Mouse (Mus musculus): Measurements from ENCODE around the gene Pam.
"Not testable (repeated sequence)": the region's sequence is repeated elsewhere in the genome, so short reads cannot be mapped to it uniquely, and the experiment has no call there.

Pam gene

DNA sequence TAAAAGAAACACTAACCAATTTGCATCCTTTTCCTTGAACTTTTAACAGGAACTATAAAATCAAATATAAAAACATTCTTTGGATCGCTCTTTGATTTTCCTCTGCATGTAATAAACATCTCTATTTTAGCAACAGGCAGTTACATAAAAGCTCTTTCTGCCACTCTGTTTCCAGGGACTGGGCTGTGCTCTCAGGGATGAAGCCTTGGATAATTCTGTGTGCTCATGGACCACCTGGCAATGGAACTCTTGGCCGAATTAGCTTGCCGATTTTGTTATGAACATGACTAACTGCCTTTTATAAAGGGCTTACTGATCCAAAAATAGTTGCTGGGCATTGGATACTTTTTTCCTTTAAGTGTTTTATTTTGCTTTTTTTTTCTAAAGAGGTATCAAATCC lies 134.8 kb downstream of the Pam start:
- DNase-seq = no peak

DNA sequence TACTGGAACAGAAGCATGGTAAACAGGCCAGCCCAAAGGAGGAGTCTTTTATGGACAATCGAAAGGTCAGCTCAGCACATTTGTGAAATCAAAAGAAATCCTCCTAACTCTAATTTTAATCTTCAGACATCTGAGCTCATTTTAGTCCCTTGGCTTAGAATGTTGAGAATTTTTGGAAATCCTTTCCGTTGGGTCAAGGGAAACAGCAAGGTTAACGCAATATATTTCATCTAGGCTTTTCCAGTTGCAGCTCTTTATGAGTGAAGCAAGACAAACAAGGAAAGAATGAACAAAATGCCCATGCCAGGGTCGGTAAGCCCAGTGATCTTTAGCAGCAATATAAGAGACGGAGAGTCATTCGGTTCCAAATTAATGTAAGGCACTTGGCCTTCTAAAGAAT lies 135.3 kb downstream of the Pam start:
- no peak for DNase-seq

DNA sequence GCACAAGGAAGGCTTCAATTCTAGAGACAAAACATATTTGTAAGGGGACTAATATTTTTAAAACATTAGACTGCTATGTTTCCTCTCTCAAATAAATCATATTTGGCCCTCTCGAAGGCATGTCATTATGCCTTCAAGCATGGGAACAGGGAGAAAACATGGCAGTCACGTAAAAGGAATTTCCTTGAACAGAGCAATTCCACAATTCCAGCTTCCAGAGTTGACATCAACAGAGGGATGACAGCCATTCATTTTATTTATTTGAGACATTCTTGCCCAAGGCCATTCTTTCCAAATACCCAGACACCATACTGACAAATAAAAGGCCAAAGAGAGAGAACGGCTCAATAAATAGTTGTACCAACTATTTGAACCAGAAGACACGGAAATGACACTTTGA lies 136.7 kb downstream of the Pam start:
- no peak for DNase-seq

DNA sequence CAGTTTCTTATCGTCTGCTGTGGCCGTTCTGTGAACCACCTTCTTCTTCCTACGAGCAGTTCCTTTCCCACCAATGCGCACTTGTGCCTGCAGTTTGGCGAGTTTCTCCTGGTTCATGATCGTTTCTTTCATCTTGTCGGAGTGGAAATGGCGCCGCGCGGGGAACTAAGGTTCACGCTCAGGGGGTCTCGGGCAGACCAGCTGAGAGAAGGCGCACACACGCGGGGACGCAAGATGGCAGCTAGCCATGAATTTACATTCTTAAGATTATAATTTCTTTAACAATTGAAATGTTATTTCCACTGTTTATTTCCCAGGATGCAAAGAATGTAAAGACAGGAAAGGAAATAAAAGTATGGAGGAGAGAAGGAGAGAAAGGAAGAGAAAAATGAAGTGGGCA lies 146.2 kb downstream of the Pam start:
- not testable (repeated sequence) for DNase-seq

DNA sequence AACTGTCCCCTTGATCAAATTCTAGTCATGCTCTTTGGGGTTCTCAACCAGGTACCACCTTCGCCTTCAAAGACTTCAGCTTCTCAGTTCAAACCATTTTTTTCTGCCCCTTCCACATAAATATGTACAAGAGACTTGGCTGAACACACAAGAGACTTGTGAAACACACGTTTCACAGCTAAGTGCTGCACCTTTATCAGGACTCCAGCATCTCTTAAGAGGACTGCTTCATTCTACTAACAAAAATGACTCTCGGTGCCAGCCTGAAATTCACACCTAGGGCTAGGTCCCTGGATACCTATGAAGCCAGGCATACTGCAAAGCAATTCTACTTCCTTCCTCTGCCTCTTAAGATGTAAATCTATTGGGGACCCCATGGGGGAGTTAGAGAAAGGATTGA lies 148.3 kb downstream of the Pam start:
- DNase-seq = no peak

DNA sequence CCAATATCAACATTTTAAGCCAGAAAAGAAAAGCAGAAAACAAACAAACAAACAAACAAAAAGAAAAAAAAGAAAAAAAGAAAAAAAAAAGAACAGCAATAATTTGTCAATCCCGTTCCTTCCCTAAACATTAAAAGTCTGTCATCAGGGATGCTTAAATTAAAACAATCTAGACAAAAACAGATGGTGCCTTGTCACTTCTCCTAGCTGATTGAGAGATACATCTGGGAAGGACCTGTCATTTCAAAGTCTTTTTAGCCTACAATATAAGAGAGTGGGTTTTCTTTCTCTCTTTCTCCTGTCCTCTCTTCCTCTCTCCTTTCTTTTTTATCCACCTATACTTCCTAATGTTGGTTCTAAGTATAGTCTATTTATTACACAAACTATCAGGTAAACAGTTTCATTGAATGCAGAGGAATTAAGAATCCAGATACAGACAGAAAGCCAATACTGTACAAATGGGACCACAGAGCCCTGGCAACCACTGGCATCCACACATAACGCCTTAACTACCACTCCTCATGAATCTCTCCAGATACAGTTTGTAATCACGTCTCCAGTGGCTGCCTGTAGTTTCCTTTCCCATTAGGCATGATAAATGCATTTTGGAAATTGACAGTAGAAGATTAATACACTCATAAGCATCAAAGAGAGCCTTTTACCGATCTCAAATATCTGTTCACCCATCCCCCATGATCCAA lies 151.4 kb downstream of the Pam start:
- DNase-seq = no peak

DNA sequence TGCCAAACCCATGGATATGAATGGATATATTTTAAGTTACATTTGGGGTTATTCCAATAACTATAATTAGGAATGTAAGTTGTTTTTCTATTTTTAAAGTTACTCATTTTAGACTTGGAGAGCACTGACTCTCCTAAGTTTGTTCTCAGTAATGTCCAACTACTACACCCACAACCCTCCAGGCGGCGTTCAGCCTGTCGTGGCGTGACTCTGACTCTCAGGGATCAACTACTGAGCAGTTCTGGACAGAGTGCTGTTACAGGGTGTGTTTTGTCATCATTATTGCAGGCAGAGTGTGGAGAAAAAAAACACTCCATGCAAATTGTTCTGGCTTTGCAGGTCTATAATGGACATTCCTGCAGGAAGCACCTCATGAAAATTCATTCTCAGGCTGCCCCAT lies 152.0 kb downstream of the Pam start:
- no peak for DNase-seq

DNA sequence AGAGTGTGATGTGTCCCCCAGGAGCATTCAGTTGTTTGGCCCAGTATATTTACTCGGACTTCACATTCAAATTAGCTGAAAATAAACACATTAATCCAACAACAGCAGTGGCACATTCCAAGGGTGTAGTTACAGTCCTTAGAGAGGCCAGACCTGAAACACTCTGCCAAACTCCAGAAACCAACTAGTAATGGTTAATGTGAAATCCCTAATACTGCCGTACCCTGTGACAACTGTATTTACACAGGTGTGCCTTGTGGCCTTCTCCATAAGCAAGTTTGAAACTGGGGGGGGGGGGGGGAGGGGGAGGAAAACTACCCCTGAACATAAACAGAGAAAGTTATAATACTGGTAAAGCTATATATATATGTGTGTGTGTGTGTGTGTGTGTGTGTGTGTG lies 152.5 kb downstream of the Pam start:
- DNase-seq = no peak

DNA sequence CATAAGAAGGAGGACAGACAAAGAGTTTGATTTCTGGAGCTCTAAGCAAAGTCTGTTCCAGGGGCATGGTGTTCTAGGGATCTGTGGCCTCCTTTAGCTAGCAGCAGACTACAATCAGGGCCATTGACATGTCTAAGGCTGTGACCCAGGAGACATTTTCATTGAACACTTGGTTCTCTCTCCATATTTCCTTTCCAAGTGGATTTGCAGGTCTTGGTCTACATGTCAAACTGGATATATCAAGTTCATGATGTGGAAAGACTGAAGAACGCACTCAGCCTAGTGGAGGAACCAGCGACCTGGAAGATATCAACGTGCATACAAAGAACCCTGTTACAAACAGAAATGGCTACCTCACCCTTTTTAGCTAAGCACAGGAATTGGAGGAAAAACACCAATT lies 156.9 kb downstream of the Pam start:
- DNase-seq = no peak

DNA sequence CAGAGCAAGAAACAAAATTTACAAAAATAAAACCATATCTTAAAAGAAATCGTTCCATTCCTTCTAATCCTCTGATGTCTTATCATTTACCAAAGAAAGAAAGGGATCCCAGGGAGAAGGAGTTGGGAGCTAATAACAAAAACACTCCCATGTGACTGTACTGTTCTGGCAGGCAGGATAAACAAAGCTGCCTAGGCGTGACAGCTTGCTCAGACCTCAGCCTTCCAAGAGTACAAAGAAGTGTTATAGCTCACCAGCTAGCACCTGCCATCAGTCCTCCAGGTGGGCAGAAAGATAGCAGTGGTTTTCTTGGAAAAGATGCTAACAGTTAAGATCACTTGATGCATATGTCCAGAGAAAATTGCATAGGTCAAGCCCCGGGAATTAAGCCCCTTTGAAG lies 157.4 kb downstream of the Pam start:
- no peak for DNase-seq

DNA sequence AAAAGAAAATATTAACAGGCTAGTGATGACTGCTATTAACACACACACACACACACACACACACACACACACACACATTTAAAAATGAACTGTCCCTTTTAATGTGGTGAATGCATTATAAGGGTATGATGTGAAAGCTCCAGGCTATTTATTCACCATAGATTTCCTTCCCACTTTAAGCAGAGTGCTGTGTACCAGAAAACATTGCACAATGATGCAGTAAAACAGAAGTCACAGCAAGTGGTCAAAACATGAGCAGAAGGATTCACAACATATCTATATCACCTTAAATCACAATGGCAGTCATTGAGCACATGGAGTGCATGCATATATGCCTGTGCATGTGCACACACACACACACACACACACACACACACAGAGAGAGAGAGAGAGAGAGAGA lies 160.5 kb downstream of the Pam start:
- no peak for DNase-seq

DNA sequence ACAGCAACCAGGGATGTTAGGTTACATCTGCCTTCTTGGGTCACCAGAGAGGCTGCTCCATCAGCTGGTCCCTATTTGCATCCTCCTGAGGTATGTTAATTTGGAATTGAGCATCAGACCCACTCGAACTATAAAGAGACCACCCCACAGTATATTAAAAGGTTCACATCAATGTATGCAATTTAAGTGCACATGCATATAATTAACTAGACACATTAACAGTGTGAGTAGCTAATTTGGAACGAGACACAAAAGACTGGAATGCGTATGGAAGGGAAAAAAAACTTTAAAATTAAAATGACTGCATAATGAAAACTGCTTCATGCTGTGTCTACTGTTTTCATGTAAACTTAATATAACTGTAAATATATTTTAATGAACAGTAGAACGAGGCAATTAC lies 164.2 kb downstream of the Pam start:
- DNase-seq = no peak

DNA sequence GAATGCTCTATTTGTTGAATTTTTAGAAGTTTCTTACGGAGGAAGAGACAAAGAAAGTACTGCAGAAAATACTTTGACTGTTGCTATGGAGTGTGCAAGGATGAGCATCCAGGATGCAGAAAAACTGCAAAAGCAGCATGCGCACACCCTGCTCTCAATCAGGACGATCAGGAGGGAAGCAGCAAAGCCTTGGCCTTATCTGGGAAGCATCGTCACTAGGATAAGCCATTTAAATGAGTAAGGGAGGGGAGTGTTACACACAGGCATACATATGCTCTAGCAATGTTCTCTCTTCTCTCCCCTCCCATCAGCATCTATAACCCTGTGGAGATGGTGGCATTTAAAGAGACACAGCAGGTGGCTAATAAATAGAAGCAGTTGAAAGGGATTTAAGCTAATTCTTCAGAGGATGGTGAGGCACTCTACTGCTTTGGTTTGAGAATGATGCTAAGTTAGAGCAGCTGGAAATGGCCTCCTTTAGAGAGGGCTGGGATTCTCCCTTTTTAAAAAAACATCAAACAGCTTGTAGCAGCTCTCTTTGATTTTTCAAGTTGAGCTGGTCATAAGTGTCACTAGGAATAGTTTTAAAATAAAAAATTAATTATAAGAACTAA lies 165.9 kb downstream of the Pam start:
- no peak for DNase-seq

DNA sequence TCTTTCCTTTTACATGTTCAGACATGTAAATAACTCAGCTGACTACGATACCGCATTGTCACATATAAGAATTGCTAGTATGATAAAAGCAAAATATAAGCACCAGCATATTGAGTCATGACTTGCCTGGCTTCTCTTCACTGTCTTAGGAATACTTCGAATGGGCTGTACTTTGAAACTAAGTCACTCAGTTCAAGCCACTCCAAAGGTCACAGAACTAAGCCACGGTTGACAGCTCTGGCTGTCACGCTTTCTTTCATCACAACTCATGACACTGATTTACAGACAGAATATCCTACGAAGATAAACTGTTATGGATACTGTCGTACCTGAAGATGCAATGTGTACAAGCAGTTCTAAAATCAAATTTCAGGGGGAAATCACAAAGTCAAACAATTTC lies 168.7 kb downstream of the Pam start:
- no peak for DNase-seq

DNA sequence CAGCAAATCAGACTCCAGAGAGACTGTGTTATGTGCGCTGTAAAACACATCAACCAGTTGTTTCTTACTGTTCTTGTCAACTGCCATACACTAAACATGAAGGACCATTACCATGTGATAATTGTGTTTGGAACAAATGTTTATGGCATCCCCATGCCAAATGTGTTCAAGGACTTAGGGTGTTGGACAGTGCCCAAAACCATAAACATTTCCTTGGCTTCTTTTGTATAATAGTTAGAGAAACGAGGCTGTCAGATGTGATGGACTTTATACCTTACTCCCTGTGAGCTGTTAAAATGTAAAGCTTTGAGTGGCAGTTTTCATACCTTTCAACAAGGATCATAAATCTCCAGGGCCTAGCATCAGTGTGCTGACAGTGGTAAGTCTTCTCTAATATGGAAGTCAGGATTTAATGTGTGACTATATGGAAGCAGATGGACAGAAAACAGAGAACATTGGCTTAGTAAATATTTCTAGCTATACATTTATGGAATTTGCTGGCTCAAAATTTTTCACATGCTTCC lies 169.4 kb downstream of the Pam start:
- DNase-seq = no peak

DNA sequence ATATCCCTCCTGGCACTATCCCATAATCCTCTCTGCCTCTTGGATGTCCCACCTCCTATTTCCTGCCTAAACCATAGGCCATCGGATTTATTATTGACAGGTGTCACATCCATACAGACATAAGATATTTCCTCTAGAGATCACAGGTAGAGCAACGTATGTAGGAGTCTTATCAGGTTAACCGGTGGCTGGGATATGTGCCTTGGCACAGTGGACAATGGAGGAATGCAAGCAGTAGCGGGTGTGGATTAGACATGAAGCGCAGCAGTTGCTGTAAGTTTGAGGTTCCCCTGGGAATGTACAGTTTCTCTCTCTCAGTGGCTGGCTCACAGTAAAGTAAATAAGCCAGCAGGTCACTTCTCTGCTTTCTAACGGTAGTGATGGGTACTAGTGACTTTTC lies 173.1 kb downstream of the Pam start:
- DNase-seq = no peak

DNA sequence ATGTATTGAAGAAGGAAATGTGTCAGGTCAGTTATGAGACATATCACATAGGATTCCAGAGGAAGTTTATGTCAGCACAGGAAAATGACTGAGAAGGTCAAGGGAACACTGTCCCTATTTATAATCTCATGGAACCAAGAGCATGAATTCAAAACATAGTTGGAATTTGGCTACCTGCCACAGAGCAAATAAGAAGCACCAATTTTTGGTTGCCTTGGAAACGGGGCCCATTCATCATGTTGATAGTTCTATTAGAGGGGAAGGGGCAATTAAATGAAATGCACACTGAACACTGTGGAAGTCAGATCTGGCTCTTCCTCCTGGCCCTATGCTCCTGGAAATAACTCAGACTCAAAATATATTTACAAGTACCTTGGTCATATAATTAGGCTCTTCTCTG lies 173.6 kb downstream of the Pam start:
- DNase-seq = peak; percentile 36

DNA sequence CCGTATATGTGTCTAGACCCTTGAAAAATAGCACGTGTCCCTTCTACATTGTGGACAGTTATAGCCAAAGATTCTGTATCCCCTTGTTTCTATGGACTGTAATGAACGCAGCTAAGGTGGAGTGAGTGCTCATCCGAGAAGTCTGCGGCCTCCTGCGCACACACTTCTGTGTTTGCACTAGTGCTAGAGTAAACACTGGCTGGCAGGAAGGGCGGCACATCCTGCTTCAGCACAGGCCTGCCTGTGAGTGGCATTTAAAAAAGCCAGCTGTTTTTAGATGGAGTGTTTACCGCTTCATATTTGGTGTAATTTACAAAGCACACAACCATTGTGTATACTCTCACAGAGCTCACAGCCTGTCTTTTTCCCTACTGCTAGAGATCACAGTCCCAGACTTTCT lies 177.0 kb downstream of the Pam start:
- DNase-seq = peak; percentile 73

DNA sequence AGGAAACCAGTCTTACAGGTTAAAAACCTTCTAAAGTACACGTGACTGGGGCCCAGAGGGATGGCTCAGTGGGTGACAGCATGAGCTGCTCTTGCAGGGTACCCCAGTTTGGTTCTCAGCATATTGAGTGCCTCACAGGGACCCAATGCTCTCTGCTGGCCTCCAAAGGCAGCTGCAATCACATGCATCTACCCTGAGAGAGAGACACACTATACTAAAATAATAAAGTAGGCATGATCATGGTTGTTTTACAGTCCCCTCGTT lies 178.5 kb downstream of the Pam start:
- no peak for DNase-seq

DNA sequence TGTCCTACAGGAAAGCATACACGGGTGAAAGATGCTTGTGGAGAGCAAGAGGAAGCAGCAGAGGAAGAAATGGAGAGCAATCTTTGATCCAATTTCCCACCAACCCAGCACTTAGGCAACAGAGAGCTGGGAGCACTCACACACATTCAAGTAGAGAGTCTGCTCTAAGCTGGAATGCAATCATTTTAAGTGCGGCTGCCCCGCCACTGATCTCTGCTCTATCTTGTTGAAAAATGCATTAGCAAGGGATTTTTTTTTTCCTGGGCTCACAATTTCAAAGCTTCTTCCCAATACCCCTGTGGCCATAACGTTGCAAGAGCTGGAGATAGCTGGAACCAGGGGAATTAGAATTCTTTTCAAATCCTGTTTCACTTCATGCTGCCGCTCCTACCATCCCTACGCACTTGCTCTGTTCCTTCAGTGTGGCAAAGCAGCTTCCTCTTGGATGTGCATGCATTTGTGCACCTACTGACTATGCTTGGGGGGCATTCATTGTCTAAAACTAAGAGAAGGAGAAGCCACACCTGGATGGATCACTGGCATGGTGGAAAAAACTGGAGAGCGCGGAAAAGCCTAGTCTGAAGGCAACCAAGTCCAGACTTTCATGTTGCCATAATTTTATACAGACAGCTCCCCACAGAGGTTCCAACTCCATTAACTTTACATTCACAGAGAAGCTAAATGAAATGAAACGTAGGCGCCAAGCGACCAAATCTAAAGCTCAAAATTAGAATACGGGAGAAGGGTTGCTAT lies 179.1 kb downstream of the Pam start:
- DNase-seq = no peak

DNA sequence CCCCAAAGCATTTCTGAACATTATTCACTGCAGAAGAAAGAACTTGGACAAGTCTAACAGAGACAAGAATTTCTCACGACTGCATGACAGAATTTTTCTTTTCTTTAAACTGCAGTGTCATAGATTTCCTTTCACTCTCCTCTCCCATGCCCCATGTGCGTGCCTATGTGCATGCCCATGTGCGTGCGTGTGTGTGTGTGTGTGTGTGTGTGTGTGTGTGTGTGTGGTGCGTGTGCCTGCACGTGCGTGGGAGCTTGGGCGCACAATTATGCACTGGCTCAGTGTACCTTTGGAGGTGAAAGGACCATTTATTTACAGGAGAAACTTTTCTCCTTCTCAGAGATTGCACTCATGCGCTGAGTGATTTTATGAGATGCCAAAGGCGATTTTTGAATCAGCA lies 179.7 kb downstream of the Pam start:
- no peak for DNase-seq

DNA sequence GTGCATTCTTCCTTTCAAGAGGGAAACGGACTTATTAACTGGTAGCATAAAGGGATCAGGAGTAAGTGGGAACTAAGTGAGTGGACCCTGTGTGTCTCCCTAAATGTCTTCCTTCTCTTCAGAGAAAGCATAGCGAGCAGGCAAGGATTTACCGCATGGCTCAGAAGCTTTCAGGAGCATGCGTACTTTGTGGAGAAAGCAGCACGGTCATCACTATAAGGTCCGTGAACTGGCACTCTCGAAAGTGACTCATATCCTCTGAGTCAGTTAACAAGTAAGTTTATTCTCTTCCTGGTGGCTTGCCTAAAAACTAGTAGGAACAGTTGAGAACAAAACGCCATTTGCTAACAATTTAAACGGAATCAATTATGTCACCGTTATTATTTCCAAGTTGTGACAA lies 184.6 kb downstream of the Pam start:
- peak; percentile 33 for DNase-seq

DNA sequence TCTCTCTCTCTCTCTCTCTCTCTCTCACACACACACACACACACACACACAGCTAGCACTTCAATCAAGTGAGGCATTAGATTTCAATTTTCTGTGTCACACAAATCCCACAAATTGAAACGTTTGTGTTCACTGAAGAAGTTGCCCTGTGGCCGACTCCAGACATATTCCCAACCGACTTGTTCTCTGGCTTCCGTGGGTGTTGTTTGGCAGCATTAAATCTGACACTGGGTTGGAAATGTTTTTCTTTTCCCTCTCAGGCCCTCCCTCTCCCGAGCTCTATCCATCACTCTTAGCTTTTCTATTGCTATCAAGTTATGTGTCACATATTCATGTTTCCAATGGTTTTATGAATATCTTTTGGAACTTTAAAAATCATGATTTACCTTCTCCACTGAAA lies 185.9 kb downstream of the Pam start:
- no peak for DNase-seq

DNA sequence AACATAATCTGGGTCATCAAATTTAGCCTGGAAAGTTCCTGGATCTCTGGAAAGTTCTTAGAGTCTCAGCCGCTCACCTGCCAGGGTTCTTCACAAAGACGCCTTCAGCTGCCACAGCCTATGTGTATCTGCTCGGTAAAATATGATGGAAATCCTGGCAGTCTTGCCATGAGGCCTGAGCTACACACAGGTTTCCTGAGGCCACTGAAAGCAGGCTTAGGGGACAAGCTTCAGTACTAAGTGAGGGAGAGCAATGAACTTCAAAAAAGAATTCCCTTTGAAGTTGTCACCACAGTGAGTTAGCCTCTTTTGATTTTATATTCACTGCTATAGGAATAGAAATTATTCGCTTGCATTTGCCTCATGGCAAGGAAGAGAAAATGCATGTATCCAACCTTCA lies 186.7 kb downstream of the Pam start:
- no peak for DNase-seq
